Mouse (Mus musculus) kidney, adult 8-10 months (tissue): Measurements from ENCODE around the gene Rpl9-ps6.
A peak's percentile ranks its signal among the peaks of the same experiment; 100 is the strongest.

Experiments
- DNase-seq, 2 experiments: peaks; one replicate each; pipeline ENCODE4 v3.0.0; 2022

The Rpl9-ps6 gene

DNA sequence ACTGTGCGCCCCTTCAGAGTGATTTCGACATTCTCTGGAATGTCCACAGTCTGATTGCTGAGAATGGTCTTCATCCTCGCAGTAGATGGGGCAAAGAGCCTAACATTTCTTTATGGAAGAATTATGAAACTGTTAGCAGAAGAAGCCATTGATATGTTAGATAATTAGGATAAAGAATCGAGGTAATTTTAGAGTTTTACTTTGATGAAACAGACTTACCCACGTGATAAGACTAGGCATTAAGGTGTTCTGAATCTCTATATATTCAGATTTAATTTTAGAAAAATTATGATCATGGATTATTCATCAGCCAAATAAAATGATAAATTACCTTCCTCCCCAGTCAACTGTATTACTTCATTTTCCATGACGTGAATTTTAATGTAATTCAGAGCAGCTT, at the start of gene Rpl9-ps6:
Rpl9-ps6 (minus strand) TSS at position 101 of the 400 bp plus-strand sequence.
- DNase-seq: no peak

DNA sequence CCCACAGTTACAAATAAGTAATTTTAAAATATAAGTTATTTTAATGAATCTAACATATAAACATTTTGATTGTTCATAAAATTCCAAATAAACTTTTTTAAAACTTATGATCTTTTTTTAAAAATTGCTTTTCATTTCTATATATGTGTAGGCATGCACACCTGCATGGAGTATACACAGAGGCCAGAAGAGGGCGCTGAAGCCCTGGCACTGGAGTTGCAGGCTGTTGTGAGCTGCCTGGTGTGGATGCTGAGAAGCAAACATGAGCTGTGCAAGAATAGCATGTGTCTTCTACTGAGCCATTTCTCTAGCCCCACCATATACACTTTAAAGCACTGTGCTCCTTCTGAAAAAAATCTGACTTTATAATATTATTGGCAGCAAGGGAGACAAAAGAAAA, 46.1 kb upstream of the Rpl9-ps6 start:
- DNase-seq: no peak

DNA sequence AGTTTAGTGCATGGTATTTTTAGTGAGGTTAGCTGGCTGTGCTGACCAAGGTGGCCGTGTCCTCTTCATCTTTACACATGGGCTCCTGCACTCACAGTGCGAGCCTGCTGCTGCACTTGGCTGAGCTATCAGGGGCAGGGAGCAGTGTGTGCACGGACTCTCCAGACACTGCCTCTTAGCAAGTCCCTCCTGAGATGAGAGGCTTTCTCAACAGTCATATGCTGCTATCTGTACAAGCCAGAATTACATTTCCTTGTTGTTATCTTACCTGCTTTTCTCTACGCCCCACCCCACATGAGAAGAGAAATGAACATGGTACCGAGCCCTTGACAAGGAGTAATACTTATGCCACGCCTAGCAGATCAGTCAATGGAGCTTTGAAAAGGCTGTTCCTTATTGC, 44.6 kb upstream of the Rpl9-ps6 start:
- no peak for DNase-seq

DNA sequence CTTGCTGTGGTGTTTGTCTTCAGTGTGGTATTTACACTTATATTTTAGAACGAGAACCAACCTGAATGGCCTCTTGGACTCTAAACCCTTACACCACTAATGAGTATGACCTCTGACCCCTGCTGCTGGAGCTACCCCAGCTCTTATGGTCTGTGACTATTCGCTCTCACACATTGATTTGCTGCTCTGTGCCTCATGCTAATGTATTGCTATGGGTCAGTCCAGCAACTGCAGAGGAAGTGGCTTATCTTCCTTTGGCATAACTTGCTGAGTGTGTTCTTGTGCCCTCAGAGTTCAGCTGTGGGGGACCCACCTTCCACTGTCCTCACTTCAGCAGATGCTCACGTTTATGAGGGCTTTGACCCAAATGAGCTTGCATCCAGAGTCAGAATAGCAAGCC, 43.9 kb upstream of the Rpl9-ps6 start:
- DNase-seq: peak; percentile 51 to 72

DNA sequence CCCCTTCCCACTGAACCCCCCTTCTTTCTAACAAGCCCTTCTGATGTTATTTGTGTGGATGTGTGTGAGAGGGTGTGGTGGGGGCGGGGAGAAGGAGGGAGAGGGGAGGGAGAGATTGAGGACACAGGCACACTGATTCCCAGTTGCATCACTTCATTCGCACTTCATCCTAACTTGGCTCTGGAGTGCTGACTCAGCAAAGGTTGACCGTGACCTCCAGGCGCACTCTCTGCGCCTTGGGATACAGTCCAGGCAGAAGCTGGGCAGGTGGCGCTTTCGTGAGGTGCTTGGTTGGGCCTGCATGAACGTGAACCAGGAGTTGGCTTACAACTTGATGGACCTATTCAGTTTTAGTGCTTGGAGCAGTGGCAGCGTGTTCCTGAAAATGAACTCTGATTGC, 41.1 kb upstream of the Rpl9-ps6 start:
- no peak for DNase-seq

DNA sequence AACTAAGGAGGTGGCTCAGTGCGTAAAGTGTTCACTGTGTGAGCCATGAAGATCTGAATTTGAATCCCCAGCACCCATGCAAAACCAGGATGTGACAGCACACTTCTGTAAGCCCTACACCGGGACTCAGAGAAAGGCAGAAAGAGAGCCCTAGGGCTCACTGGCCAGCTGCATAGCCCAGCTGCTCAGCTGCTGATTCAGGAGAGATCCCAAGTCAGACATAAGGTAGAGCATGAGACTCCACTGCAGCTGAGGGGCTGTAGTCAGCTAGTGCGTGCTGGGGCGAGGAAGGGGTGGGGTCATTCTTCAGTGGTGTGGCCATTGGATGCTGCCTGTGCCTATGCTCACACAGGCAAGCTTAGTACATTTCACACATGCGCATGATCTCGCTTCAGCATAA, 40.7 kb upstream of the Rpl9-ps6 start:
- no peak for DNase-seq

DNA sequence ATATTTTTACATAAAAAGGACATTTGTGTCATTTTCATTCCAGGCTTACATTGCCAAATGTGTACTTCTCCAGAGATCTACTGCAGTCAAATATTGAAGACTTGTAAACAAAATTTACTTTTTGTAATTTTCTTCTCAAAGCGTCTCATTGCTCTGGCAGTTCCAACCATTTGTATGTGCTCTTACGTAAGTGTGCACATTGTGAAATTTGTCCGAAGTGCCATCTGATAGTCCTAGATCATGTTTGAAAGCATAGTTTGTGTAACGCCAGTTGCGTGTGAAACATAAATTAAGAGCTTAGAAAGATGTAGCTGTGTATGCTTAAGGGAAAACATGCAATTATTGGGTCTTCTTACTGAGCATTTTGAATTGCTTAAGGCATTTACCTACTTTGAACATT, 40.1 kb upstream of the Rpl9-ps6 start:
- no peak for DNase-seq

DNA sequence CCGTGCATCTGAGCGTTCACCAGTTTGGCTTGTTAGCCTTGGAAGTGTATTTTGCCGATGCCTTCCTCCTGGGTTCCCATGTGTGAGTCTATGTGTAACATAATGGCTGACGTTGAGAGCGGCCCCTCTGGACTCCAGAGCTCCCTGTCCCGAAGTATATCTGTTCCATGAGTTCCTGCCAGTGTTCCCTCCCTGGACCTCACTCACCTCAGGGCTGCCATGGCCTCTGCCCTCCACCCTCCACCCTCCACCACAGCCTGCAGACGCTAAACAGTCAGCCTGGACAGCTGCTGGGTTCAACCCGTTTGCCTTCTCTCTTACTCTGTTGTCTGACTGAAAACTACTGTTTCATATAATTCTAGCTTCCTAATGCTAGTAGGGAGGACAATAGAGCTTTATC, 39.7 kb upstream of the Rpl9-ps6 start:
- DNase-seq: no peak

DNA sequence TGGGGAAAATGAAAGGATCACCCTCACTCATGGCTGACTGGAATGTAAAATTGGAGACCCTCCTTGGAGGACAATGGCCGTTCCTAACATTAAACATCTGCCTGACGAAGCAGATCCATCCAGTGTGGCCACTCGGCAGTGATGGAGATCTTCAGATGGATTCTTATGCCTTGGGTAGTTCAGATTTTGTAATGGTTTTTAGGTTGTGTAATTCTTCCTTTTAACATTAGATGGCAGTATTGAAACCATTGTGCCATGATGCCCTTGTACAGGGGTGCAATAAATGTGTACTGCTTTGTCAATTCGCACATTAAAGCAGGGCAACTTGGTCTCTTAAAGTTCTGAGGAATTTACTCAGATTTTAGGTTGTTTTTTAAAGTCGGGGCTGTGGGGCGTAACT, 35.0 kb upstream of the Rpl9-ps6 start:
- no peak for DNase-seq

DNA sequence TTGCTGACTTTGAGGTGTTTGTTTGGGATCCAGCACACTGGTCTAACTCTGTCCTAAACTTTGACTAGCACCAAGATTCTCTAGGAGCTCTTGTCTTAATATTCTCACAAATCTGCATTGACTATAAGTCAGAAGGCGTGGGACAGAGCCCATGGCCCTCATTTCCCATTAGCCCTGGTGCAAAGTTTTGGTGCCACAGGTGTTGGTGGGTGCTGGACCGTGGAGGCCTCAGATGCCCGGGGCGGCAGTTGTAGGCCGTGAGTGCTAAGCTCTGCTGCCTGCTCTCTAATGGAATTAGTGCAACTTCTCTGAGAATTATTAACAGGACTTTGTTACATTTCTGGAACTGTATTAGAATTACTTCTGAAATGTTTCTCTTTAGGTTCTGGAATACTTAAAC, 31.6 kb upstream of the Rpl9-ps6 start:
- peak; percentile 81 to 86 for DNase-seq

DNA sequence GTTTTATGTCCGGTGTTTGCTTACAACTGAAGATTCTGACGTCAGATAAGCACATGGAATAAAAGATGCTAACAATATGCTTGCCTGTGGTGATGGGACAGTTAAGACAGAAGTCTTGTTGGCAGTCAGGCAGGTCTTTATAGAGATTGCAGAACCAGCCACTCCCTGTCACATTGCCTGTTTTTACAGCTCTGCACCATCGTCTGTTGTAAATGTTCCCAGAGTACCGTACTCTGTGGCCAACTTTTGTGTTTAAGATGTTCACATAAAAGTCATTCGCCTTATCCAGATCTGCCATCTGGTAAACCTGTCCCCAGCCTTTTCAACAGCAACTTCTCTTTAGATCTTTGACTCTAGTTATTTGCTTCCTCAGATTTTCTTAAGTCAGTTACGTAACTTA, 31.0 kb upstream of the Rpl9-ps6 start:
- DNase-seq: no peak

DNA sequence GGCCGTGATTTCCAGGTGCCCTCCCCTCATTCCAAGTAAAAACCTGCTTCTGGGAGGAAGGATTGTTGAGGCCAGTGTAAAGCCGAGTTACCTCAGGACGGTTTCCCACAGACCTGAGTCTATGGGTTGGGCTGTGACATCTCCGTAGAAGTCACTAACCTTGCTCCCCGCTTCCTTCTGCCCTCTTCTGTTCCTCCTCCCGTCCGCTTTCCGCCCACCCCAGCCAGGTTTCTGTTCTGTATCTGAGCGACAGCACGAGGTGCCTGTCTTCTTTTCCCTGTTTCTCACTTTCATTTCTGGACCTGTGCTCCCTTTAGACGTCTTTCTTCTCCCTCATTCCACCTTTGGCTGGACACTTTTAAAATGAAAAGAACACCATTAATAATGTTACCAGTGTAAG, 28.7 kb upstream of the Rpl9-ps6 start:
- DNase-seq: no peak

DNA sequence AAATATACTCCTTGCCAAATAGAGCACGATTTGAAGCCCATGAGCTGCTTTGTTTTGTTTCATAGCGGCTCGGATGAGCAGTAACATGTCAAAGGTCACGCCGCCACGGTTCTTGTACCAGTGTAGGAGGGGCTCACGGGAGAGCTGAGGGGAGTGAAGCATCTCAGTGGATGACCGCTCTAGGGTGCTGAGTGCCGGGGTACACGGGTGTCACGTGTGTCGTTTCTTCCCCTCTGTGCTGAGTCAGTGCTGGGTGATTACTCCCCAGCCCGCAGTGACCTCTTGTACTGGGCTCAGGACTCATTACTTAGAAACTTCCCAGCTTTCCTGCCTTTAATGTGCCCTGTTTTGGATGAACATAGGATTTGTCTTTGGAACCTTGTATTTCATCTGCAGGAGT, 28.2 kb upstream of the Rpl9-ps6 start:
- DNase-seq: peak; percentile 65 to 69

DNA sequence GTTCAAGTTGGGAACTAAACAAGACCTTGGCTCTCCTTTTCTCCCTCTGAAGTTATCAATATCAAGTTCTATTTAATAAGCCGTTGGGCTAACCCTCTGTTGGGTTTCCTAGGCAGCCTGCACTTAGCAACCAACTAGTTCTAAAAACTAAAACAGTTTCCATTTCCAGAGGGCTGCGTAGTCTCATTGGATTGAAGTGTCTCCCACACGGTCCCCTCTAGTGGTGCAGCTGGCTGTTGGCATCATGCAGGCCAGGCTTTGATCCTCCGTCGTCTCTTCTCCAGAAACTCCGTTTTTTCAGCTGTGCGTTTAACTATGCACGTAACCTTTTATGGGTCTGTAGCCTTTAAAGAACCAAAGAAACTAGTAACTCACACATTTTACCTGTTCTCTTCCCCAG, 27.1 kb upstream of the Rpl9-ps6 start:
- DNase-seq: no peak

DNA sequence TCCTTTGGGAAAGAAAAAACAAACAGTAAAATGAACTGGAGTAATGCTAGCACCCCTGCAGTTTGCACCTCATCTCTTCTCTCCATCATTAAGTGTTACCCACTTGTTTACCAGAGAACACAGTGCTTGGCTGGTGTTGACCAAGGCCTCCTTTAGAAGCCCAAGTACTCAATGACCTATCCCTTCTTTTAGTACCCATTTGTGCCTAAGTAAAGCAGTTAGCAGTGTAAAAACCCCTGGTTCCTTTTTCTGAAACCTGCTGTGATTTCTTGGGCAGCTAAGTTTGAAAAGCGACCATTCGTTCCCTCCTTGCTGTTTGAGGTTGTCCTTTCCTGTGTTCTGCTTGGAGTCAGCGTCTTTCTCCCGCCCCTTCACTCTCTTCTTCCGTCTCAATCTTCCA, 26.6 kb upstream of the Rpl9-ps6 start:
- no peak for DNase-seq

DNA sequence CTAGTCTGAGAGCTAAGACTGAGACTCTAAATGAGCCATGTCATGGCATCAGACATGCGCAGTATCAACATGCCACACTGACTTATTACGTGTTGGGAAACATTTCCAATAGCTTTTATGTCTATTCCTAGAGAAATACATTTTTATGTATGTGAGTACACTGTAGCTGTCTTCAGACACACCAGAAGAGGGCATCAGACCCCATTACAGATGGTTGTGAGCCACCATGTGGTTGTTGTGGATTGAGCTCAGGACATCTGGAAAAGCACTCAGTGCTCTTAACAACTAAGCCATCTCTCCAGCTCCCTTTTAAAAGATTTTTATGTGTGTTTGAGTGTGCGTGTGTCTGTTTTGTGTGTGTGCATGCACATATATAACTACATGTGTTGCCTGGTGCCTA, 26.0 kb upstream of the Rpl9-ps6 start:
- no peak for DNase-seq

DNA sequence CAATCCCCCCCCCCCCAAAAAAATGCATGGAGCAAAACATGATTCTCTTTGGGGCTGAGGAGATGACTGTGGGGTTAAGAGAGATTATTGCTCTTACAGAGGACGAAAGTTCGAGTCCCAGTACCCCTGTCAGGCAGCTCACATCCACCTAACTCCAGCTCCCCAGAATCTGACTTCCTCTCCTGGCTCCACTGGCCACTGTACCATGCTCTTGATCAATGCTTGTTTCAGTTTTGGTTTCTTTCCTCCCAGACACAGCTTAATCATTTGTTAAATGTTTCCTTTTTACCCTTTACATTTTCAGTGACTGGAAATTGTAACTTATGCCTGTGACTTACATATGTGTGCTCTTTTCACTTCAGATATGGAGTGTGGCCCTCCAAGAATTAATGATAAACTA, 24.6 kb upstream of the Rpl9-ps6 start:
- no peak for DNase-seq

DNA sequence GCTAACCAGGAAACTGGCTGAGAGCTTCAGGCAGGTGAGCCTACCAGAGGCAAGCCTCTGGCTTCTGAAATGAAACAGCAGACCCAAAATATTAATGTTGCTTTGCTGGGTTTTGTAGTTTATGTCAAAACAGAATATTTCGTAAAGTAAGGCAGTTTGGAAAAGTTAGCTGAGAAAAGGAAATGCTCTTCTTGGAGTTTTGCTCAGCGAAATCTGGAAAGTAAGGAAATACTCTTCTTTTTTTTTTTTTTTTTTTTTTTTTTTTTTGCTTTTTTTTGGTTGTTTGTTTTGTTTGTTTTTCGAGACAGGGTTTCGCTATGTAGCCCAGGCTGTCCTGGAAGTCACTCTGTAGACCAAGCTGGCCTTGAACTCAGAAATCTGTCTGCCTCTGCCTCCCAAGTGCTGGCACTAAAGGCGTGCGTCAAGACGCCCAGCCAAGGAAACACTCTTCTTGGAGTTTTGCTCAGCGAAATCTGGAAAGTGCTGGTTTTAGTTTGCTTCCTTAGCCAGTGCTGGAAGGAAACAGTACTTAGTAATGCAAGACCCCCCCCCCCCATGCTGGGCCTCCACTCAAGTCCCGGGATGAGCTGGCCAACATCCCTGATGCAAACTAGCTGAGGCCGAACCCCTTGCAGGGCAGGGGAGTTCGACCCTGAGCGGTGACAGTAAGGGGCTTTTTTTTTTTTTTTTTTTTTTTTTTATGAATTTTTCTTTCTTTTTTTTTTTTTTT, 23.0 kb upstream of the Rpl9-ps6 start:
- DNase-seq: no peak

DNA sequence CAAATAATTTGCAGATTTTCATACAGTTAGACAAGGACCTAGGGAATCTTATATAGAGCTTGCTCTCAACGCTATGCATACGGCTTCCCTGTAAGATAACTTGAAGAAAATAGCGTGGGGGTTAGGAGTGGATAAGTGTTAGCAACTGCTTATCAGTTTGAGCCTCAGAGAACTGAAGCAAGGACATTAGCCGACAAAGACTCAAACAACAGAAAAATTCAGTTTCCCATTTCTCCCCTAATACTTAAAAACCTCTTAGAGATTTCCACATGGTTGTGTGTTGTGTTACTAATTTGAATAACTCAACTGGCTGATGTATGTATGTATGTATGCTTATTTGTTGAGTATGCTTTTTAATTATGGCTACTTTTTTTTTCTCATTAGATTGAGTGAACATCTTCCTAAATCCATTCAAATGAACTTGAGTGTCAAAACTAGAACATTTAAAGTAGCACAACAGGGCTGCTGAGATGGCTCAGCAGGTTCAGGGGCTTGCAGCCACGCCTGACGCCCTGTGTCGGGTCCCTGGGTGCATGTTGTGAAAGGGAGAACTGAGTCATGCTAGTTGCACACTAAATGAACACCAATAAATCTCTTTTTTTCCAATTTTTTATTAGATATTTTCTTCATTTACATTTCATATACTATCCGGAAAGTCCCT, 21.3 kb upstream of the Rpl9-ps6 start:
- DNase-seq: no peak

DNA sequence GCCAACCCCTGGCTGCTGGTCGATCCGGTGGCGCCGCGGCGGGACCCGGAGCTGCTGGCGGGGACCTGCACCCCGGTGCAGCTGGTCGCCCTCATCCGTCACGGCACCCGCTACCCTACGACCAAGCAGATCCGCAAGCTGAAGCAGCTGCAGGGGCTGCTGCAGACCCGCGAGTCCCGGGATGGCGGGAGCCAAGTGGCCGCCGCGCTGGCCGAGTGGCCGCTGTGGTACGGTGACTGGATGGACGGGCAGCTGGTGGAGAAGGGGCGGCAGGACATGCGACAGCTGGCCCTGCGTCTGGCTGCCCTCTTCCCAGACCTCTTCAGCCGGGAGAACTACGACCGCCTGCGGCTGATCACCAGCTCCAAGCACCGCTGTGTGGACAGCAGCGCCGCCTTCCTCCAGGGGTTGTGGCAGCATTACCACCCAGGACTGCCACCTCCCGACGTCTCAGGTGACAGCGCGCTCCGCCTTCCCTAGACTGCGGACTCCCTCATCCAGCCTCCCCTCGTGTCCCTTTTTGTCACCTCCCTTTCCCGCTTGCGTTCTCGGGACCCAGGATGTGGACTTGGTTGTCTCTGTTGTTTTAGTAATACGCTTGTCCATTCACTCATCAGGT, 19.8 kb upstream of the Rpl9-ps6 start:
- peak; percentile 72 to 76 for DNase-seq

DNA sequence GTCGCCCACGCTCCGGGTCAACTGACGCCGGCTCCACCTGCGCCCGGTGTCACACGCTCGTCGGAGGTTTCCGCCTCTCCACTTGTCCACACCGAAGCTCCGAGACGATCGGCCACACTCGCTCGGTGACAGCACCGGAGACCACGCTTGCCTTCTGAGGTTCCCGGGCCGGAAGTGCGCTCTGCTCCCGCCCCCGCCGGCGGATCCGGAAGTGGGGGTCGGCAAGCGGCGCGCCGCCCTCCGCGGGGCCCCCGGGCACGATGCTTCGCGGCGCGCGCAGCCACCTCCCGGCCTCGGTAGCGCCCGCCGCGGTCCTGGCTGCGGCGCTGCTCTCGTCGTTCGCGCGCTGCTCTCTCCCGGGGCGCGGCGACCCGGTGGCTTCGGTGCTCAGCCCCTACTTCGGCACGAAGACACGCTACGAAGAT, 19.3 kb upstream of the Rpl9-ps6 start, which contains the start of gene Minpp1:
Minpp1 (plus strand) TSS at position 89 of the 425 bp plus-strand sequence.
- DNase-seq: peak; percentile 66 to 75

DNA sequence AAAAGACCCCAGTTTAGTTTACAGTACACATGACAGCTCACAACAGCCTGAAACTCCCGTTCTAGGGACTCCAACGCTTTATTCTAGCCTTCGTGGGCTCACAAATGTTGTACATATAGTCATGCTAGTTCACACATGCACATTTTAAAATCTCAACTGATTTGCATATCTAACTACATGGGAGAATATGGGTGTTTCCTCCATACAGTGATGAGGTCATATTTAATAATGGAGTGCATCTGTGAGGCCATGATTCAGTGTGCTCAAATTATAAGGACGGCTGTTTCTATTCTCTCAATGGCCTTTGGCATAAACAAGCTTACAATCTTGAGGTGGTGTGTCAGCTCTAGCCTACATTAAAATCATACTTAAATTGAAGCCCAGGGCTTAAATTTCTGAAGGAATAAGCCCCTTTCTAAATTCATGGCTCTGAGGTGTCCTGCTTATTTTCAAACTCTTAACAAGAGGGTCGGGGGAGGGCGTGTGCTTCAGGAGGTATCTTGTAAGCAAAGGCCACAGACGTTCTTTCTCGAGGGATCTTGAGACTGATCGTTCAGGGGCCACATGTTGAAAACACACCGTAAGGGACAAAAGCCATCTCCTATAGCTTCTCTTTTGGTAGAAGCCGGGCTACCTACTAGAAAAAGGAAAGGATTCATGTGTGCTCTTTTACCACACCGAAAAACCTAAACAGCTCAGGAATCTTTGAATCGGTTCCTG, 18.7 kb upstream of the Rpl9-ps6 start:
- DNase-seq: no peak

DNA sequence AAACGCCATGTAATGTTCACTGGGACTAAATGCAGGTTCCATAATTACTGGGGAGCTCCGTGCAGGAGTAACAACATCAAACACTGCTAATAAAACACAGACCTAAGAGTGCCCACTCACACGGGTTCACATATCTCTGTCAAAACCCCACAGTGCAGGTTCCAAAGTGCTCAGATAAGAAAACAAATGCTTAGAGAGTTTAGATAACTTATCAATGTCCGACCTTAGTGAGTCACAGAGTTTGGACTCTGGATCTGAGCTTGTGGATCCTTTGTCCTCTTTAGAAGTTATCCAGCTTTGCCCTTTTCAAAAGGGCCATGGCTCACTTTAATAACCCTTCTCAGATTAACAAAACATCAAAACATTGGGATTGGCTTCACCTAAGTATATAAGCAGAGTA, 15.1 kb upstream of the Rpl9-ps6 start:
- no peak for DNase-seq
